Mouse (Mus musculus) megakaryocyte, embryonic 14.5 days (primary cell): ENCODE results near the gene Fbxo28.

Experiments used
- FLI1 ChIP-seq: IDR thresholded peaks from 2 replicates; pipeline ENCODE4 v1.6.1; 2012; ENCODE audit warnings: low read length, inconsistent platforms, mixed read lengths
- GATA1 ChIP-seq: IDR thresholded peaks from 3 replicates; pipeline ENCODE4 v1.6.1; 2012; ENCODE audit warnings: mixed read lengths, low read length, inconsistent platforms, borderline replicate concordance

DNA sequence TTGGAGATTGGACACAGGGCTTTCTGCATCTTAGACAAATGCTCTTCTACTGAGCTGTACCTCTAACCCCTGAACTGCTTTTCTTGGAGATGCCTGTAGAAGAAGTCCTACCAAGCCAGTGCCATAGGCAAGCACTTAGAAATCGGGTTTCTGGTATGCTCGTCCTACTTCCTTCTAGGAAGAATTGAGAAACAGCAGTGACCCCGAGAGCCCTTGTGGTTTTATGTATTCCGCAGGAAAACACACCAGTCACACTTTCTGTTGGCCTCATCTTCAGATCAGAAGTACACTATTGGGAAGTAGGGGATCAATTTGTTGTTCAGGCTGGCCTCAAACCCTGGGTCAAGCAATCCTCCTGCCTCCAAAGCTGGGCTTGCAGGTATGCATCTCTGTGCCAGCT, 28.0 kb upstream of the Fbxo28 start:
- TF ChIP-seq GATA1 (no peak), FLI1 (no peak)
